Mouse (Mus musculus) embryonic fibroblast, embryonic 13.5 days (primary cell): ENCODE results near the gene Fgd5. TPM values are rescaled to one million over a fixed set of nuclear protein-coding genes. Genes with fewer than 3 reads are reported as not detected.
A peak's percentile ranks its signal among the peaks of the same experiment; 100 is the strongest.
"Not testable (repeated sequence)": the region's sequence is repeated elsewhere in the genome, so short reads cannot be mapped to it uniquely, and the experiment has no call there.

ENCODE experiments used
- H3K27ac ChIP-seq: 2 replicates; pipeline ENCODE4 v1.5.1; 2012; ENCODE audit warnings: low read length, control low read depth, inconsistent platforms; ENCODE audit not compliant: insufficient read depth
- H3K4me1 ChIP-seq: 2 replicates; pipeline ENCODE4 v1.6.1; 2011; ENCODE audit warnings: low read length; ENCODE audit not compliant: control insufficient read depth, insufficient read depth
- H3K4me3 ChIP-seq: 2 replicates; pipeline ENCODE4 v1.5.1; 2011; ENCODE audit warnings: mild to moderate bottlenecking, control low read depth, low read length; ENCODE audit not compliant: insufficient read depth
- CTCF ChIP-seq: IDR thresholded peaks from 2 replicates; pipeline ENCODE4 v1.5.1; 2011; ENCODE audit warnings: mild to moderate bottlenecking, control low read depth, low read length, moderate library complexity, borderline replicate concordance; ENCODE audit not compliant: insufficient read depth
- POLR2A ChIP-seq: IDR thresholded peaks from 2 replicates; pipeline ENCODE4 v1.6.1; 2011; ENCODE audit warnings: low read depth, mild to moderate bottlenecking, control low read depth, low read length, moderate library complexity
- polyA plus RNA-seq: library from polyadenylated mRNA; stranded (reverse); fragments of >200 nt; gene quantifications from 2 replicates; pipeline ENCODE4 v1.2.4, GENCODE M21; 2011; ENCODE audit warnings: low read depth; ENCODE audit not compliant: missing spikeins, insufficient read length

The Fgd5 gene
- polyA plus RNA-seq, 1 experiment = 0.40 TPM

DNA sequence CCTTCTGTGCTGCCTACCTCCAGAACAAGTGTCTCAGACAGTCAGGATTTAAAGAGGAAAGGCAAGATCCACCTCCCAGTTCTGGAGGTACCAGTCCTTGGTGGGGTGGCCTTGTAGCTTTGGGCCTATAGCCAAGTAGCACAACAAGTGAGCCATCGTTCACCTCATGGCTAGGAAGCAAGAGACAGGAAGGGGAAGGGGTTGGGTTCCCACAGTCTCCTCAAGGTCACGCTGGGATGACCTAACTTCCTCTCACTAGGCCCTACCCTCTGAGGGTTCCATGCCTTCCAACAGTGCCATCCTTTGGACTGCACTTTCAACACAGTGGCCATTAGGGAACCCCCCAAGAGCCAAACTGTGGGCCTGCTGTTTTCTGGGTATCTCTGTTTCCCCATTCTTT lies 84.8 kb downstream of the Fgd5 start:
- no peak overlapping the region for H3K27ac ChIP-seq
- no peaks in the 10 kb centered on the region for H3K4me1 ChIP-seq
- no peak overlapping the region for H3K4me3 ChIP-seq
- TF ChIP-seq POLR2A (no peak), CTCF (no peak)

GRCm38 (mm10) chr6:92064101-92064500 lies 85.4 kb downstream of the Fgd5 start:
- Histone ChIP-seq H3K4me3 (no peak overlapping the region), H3K4me1 (no peaks in the 10 kb centered on the region), H3K27ac (no peak overlapping the region)
- TF ChIP-seq CTCF (no peak), POLR2A (no peak)

GRCm38 (mm10) chr6:92065721-92066496 lies 87.2 kb downstream of the Fgd5 start:
- Histone ChIP-seq H3K4me1 (no peaks in the 10 kb centered on the region), H3K27ac (no peak overlapping the region)
- TF ChIP-seq CTCF (peak; percentile 89), POLR2A (no peak)

DNA sequence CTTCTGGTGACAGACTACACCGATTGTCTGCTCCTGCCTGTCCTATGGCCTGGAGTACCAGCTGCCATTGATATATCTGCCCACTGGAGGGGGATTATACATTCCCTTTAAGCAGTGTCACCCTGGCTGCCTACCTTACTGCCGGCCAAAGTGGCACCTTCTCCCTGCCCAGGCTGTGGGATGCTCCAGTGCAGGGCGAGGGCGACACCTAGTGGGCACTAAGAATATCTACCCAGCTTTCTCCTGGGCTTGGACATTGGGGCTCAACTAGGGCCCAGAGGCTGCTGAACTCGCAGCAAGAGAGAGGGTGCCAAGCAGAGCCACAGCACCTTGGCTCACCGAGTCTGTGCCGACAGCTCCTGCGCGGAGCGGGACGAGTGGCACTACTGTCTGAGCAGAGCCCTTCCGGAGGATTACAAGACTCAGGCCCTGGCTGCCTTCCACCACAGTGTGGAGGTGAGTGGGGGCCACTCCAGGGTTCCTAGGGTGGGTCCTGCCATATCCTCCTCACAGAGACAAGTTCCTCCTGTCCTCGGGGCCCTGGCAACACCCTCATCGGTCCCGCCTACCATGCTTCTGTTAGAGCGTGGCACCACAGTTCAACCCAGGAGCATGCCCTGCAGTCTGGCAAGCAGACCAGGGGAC lies 88.6 kb downstream of the Fgd5 start:
- no peak overlapping the region for H3K4me3 ChIP-seq
- peak; percentile 97 for TF ChIP-seq CTCF
- no peak for TF ChIP-seq POLR2A

More at GRCm38 (mm10) chr6:92065721-92066496, 87.2 kb downstream of the Fgd5 start:
- no peak overlapping the region for H3K4me3 ChIP-seq

DNA sequence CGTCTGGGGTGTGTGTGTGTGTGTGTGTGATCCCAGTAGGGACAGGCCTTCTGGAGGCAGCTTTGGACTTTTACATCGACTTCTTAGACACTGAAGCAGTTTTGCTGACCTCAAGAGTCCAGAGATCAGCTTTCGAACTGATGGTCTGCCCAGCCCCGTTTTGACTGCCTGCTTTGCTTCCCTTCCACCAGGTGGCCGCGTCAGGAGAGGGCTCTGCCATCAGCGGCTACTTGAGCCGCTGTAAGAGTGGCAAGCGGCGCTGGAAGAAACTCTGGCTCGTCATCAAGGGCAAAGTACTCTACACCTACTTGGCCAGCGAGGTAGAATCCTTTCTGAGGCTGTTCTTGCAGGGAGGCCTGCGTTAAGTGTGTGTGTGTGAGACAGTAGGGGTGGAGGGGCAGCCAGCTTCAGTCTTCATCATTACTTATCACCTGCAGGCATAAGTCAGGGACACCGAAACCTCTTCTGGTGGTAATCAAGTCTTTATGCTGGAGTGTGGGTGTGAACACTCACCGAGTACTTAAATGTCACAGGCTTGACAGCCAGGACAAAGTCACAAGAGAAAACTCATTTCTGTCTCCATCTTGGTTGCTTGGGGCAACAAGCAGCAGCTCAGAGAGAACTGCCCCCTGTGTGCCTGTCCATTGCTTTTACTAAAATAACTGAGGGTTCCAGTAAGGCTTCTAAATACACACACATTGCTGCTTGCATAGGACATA lies 92.6 kb downstream of the Fgd5 start:
- TF ChIP-seq CTCF (peak; percentile 4; the same call in 1 of the 2 replicates), POLR2A (no peak)
- no peak overlapping the region for H3K4me3 ChIP-seq
- no peaks in the 10 kb centered on the region for H3K4me1 ChIP-seq
- no peak overlapping the region for H3K27ac ChIP-seq

More for the DNA sequence above, 88.6 kb downstream of the Fgd5 start:
- Histone ChIP-seq H3K27ac (no peak overlapping the region), H3K4me1 (no peaks in the 10 kb centered on the region)

- TF ChIP-seq POLR2A (no peak), CTCF (no peak)
- H3K4me1 ChIP-seq = no peaks in the 10 kb centered on the region
- no peak overlapping the region for H3K27ac ChIP-seq
- no peak overlapping the region for H3K4me3 ChIP-seq
These were observed 102.1 kb downstream of the Fgd5 start for GRCm38 (mm10) chr6:92080730-92081129.

DNA sequence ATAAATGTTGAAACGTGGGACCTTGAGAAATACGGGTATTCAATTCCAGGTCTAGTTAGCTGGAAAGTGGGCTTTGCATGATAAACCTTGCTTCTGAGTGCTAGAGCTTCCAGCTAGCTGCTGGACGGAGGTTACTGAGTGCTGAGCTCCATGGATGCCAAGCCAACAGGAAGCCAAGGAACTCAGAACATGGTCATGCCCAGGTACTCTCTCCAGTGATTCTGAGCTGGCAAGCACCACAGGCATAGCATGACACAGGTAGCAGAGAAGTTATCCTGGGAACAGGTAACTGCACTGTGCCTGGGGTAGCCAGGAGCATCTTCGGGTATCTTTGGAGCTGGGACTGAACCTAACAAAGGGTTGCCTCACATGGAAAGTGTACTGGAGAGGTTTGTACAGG lies 104.1 kb downstream of the Fgd5 start:
- H3K27ac ChIP-seq = no peak overlapping the region
- TF ChIP-seq POLR2A (no peak), CTCF (no peak)
- no peaks in the 10 kb centered on the region for H3K4me1 ChIP-seq
- no peak overlapping the region for H3K4me3 ChIP-seq

- no peak overlapping the region for H3K27ac ChIP-seq
- no peaks in the 10 kb centered on the region for H3K4me1 ChIP-seq
- TF ChIP-seq POLR2A = no peak
- no peak for TF ChIP-seq CTCF
- H3K4me3 ChIP-seq = no peak overlapping the region
These were observed 106.3 kb downstream of the Fgd5 start for GRCm38 (mm10) chr6:92084932-92085331.

DNA sequence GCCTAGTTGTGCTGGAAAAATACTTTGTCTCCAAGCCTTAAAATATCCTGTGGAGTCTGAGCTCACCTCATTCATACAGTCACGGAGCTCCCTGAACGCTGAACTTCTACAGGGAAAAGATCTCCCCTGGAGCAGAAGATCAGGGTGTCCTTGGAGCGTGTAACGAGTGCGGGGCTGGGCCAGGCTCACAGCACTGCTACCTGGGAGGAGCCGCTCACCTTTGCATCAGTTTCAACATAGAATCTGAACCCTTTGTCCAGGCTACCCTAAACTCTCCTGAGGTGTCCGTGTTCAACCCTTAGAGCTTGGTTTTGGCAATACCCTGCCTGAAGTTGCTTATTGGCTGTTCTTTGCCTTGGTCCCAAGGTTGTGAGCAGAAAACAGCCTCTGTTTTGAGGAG lies 110.5 kb downstream of the Fgd5 start:
- H3K27ac ChIP-seq, H3K4me3 ChIP-seq: not testable (repeated sequence)

DNA sequence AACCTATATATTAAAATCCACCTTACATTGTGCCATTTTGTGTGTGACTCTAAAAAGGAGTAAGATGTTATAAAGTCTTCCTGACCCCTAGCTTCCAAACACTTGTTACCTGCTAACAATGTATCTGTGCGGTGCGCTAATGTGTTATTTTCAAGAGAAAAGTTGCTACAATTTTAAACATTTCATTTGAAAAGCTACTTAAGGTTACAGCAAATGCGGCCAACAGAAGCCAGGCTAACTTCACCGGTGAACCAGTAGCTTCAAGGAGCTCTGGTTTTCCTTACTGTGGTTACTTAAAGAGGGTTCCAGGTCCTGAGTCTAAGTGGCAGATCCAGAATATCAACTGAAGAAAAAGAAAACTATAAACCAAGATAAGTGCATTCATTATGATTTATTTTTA lies 111.3 kb downstream of the Fgd5 start:
- TF ChIP-seq CTCF (no peak), POLR2A (no peak)
- H3K4me3 ChIP-seq = no peak overlapping the region
- 0 out of 2 replicates have a peak, but pooled peaks cover 3% of the 10 kb centered on the region for H3K4me1 ChIP-seq
- H3K27ac ChIP-seq = no peak overlapping the region

More for the DNA sequence above, 110.5 kb downstream of the Fgd5 start:
- H3K4me1 ChIP-seq = not testable (repeated sequence)
